Mouse (Mus musculus): ENCODE measurements at regions not wholly inside any gene's neighbourhood (a gene's known extent, or its start where the extent isn't known, plus 50 kb on each side); places are given as distances from the start of the nearest gene placed in this dataset.

DNA sequence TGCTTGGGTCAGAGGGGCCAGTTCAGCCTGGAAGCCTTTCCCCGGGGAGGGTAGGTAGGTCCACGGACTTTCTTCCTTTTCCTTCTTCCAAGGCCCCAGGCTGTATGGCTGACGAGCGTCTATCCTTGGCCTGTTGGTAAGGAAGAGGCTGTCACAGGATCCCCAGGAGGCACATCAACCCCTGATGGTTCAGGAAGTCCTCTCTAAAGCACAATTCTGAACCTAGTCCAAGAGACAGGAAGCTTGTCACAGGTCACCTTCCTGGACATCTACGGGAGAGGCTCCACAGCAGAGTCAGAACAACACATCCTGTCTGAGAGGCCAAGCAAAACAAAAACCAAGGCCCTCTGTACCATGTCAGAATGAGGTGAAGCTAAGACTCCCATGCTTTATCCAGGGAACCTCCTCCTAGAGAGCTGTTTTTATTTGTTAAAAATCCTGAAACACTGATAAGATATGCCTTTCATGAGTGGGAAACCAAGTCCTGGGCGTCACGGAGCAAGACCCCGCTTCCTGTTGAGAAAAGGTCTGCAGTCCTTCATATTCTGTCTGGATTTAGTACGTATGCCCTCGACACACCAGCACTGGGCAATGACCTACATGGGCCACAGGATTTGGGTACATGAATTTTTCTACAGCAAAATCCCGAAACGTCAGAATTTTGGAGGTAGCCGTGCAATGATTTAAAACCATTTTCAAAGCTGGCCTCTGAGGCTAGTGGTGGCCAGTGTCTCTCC lies 52.0 kb upstream of the Snrk start:
- ATAC-seq (replicated peaks in 1 of 2; ENCODE audit: insufficient read depth in 1 of 2, low FRiP score in 2 of 2, low TSS enrichment in 1 of 2, low read depth in 1 of 2, poor library complexity in 2 of 2, severe bottlenecking in 2 of 2): no peak

DNA sequence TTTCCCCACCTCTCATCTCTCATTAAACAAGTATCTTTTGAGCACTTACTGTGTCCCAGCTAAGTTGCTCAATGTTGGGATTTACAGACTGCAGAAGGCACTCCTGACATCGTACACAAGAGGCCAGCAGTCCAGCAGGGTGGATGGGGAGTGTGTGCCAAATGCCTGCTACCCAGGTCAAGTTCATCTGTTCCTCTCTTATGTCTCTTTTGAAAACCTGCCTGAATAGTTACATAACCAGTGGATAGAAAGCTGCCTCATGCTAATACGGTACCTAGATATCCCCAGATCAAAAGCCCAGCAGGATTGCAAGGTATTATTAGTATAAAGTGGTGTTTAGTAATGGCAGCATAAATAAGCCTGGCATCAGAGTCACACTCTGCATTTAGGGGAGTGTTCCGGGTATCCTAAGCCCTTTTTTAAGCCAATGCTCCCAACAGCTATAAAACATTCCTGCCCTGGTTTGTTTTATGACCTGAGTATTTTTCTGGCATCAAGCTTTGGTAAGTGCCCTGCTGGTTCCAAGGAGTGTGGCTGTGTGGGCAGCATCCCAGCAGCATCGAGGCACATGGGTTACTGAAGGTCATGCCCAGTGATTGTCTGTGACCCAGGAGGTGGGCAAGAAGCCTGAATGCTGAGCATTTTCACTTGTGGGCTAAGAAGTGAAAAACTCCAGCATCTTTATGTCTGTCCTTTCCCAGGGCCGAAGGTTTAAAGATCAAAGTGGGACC lies 59.1 kb upstream of the Pomgnt2 start:
- ATAC-seq (replicated peaks in 1 of 2; ENCODE audit: insufficient read depth in 1 of 2, low FRiP score in 2 of 2, low TSS enrichment in 1 of 2, low read depth in 1 of 2, poor library complexity in 2 of 2, severe bottlenecking in 2 of 2): no peak

DNA sequence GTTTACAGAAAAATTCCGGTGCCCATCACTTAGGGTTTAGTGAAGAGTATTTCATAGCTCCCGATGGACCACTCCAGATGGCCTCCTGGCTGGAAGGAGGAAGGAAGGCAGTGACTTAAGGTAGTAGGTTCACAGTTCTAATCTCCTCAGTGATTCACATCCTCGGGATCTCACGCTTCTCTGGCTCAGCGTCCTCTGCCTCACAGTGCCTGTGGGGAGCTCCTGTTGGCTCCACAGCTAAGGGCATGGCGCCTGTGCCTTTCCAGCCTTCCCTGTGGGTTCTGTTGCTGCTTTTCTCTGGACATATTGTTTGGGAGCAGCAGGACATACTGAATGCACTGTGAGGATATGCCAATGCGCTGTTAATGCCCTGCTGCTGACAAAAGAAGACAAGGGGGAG lies 54.8 kb upstream of the Pomgnt2 start:
- ATAC-seq (replicated peaks in 1 of 2; ENCODE audit: insufficient read depth in 1 of 2, low FRiP score in 2 of 2, low TSS enrichment in 1 of 2, low read depth in 1 of 2, poor library complexity in 2 of 2, severe bottlenecking in 2 of 2): no peak

DNA sequence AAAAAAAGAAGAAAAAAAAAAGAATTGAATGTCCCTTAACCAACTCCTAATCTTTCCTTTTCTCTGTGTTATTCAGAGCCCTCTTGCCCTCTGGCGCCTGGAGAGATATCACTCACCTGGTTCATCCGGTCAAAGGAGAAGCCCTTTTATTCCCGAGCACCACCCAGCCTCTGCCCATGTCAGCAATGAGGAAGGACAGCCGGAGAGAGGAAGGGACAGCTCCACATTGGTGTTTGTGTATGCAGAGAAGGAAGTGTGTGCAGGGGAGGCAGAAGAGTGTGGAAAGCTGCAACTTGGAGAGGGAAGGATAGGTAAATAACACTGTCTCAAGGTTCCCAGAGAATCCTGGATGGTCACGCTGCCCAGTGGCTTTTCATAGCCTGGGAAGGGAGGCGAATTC lies 54.2 kb upstream of the Pomgnt2 start:
- no peak for ATAC-seq (replicated peaks in 1 of 2; ENCODE audit: insufficient read depth in 1 of 2, low FRiP score in 2 of 2, low TSS enrichment in 1 of 2, low read depth in 1 of 2, poor library complexity in 2 of 2, severe bottlenecking in 2 of 2)

DNA sequence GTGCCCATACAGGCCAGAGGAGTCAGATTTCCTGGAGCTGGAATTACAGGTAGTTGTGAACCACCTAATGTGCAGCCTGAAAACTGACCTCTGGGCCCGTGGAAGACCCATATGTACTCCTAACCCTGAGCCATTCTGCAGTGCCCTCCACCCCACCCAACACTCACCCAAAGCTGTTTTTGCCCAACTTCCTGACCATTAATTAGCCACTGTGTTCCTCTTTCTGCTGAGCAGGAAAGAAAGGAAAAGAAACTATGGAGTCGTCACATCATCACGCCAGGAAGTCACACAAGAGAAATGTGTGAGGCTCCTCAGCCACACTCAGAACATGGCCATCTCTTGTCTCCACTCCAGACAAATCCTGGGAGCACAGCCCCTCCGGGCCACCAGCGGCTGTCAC lies 52.1 kb upstream of the Pomgnt2 start:
- peak; percentile 45 to 46 for ATAC-seq (replicated peaks in 1 of 2; ENCODE audit: insufficient read depth in 1 of 2, low FRiP score in 2 of 2, low TSS enrichment in 1 of 2, low read depth in 1 of 2, poor library complexity in 2 of 2, severe bottlenecking in 2 of 2)

DNA sequence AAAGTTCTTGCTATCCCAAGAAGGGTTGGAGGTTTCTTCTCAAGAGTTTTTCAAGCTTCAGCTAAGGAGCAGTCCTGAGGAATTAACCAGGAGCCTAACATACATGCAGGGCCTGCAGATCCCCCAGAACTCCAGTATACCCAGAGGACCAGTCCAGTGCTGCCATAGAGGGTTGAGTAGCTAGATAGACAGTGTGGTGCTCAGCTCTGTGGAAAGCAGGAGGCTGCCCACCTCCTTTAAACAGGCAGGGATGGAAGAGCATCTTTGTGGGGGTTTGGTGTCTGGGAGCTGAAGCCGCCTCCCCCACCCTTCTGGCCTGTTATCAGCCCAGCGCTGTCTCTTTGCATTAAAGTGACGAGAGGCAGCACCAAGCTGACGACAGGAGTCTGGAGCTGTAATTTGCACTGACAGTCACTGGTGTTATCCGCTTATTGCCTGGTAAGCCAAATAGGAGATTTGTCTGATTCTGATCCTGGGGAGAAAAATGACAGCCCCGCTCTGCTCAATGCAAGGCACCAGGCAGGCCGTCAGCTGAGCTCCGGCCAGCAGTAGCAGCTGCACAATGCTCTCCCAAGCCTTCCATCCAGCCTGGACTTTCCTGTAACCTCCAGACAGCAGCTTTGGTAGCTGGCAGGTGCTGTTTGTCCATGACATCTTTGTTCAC lies 51.2 kb upstream of the Pomgnt2 start:
- no peak for ATAC-seq (replicated peaks in 1 of 2; ENCODE audit: insufficient read depth in 1 of 2, low FRiP score in 2 of 2, low TSS enrichment in 1 of 2, low read depth in 1 of 2, poor library complexity in 2 of 2, severe bottlenecking in 2 of 2)

All from hematopoietic stem cell, adult 5-6 weeks (primary cell).